Mouse (Mus musculus): ENCODE results near the gene Proser2. TPM values are rescaled to one million over a fixed set of nuclear protein-coding genes. Genes with fewer than 3 reads are reported as not detected.

Proser2 gene
- polyA plus RNA-seq (2021; fragmentation: Nextera tagmentation) = 4.3 and 4.8 TPM in 2 replicates
- long read RNA-seq, experiment 1, full-length matches to known transcripts = 16 of 21 reads
- long read RNA-seq, experiment 1, partial matches to known transcripts = 4 of 21 reads
- long read RNA-seq, experiment 1, other reads (novel, unspliced or antisense) = 1 of 21 reads
- long read RNA-seq, experiment 2, full-length matches to known transcripts = 9 of 10 reads
- long read RNA-seq, experiment 2, partial matches to known transcripts = 1 of 10 reads
- long read RNA-seq, experiment 2, other reads (novel, unspliced or antisense) = 0 of 10 reads

DNA sequence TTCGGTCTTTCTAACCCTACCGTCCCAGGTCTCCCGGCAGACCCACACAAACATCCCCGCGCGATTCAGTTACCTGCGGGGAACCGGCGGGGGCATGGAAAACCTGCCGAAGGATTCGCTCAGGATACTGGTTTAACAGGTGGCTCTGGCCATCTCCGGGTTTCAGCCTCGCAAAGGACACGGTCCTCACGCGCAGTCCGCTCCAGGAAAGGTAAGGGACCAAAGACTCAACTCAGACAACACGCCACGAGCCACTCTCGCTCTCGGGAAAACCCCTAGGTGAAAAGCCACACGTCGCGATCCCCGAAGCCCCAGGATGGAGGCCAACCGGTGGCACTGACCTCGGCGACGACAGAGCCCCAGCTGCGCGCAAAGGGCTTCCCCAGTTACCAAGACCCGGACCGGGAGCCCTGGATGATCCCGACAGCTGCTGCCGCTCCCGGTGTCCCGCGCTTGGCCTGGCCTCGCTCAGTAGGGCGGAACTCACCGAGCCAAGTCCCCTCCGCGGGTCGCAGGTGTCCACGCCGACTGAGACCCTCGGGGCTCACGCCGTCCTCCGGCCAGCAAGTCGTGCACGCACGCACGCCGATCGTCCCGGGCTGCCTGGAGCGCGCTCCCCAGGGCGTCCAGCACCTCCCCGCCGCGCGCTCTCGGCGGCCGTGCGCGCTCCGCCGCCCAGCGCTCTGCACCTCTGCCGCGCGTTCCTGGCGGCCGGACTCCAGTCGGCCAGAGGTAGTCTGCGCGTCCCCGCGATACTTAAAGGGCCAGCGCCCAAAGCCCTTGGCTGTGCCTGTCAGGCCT lies at the start of gene Proser2:
Proser2 (minus strand) TSS at position 657 of the 801 bp plus-strand sequence.

Other genes starting within 250 kb of the Proser2 start
- gene Sec61a2, start 234.8 kb downstream of the Proser2 start, polyA plus RNA-seq (2021; fragmentation: Nextera tagmentation) = 26.1 and 31.0 TPM in 2 replicates
- 1.5 and 1.7 TPM in 2 replicates for gene Dhtkd1, start 187.4 kb downstream of the Proser2 start, polyA plus RNA-seq (2021; fragmentation: Nextera tagmentation)
- 4.9 and 7.0 TPM in 2 replicates for gene Upf2, start 178.7 kb downstream of the Proser2 start, polyA plus RNA-seq (2021; fragmentation: Nextera tagmentation)
- gene Echdc3, start 82.8 kb upstream of the Proser2 start, polyA plus RNA-seq (2021; fragmentation: Nextera tagmentation) = 1.4 and 1.9 TPM in 2 replicates
- gene Usp6nl, start 192.5 kb upstream of the Proser2 start, polyA plus RNA-seq (2021; fragmentation: Nextera tagmentation) = 3.7 and 5.0 TPM in 2 replicates

Measured in left cerebral cortex, adult 6 months (tissue).